Comparison of ENCODE assay signal across 9 mouse cellular contexts in the genomic region with DNA sequence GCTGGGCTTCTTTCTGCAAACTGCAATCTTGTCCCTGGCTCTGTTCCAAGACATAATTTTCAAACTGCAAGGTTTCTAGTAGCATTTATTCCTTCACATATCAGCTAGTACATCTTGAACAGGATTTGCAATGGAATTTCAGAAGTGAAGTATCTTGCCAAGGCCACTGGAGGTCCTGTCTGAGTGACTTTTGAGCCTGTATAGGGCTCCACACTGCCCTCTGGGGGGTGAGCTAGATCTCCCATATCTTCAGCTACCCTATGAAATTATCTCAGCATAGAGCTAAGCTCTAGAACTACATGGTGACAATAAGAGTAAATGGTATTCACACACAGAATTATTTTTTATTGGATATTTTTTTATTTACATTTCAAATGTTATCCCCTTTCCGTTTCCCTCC. TPM values are rescaled to one million over a fixed set of nuclear protein-coding genes. Genes with fewer than 3 reads are reported as not detected.
A peak's percentile ranks its signal among the peaks of the same experiment; 100 is the strongest.
DNase-seq lines count a peak whose midpoint lies in the region; ATAC-seq lines count a peak whose summit lies in the region.
"Had no signal": no experiment of that assay in that cellular context is flagged by ENCODE, and none has a peak within 500 bp of the region (broad histone marks: within the 10 kb centered on the region; RNA-seq: fewer than 3 reads in every experiment).

No protein-coding gene starts in this region.

- ATAC-seq in neural tube, embryonic 15.5 days (ENCODE audit: low FRiP score), result no peak
- no peak for ATAC-seq in midbrain, embryonic 11.5 days (ENCODE audit: low FRiP score)
- no peak for ATAC-seq in forebrain, embryonic 14.5 days

- H3K9me3 ChIP-seq in neural tube, embryonic 15.5 days (replicated peaks), result no peaks in the 10 kb centered on the region
- no peaks in the 10 kb centered on the region for H3K9me3 ChIP-seq in midbrain, embryonic 11.5 days (ENCODE audit: control insufficient read depth, low read length)
- H3K9me3 ChIP-seq in forebrain, embryonic 14.5 days (replicated peaks; ENCODE audit: control insufficient read depth, low read length), result no peaks in the 10 kb centered on the region

- no peak overlapping the region for H3K27ac ChIP-seq in neural tube, embryonic 15.5 days (replicated peaks)
- H3K27ac ChIP-seq in midbrain, embryonic 11.5 days (ENCODE audit: low read depth, low read length), result no peak overlapping the region
- no peak overlapping the region for H3K27ac ChIP-seq in forebrain, embryonic 14.5 days (ENCODE audit: low read depth, low read length)

- no peaks in the 10 kb centered on the region for H3K36me3 ChIP-seq in neural tube, embryonic 15.5 days
- H3K36me3 ChIP-seq in midbrain, embryonic 11.5 days (ENCODE audit: control insufficient read depth, insufficient read depth, low read length), result no peaks in the 10 kb centered on the region
- no peaks in the 10 kb centered on the region for H3K36me3 ChIP-seq in forebrain, embryonic 14.5 days (ENCODE audit: control insufficient read depth, insufficient read depth, low read length)

- no peak overlapping the region for H3K9ac ChIP-seq in neural tube, embryonic 15.5 days (replicated peaks)
- H3K9ac ChIP-seq in midbrain, embryonic 11.5 days (ENCODE audit: low read length), result no peak overlapping the region
- no peak overlapping the region for H3K9ac ChIP-seq in forebrain, embryonic 14.5 days (ENCODE audit: low read length)

- no peak overlapping the region for H3K4me2 ChIP-seq in neural tube, embryonic 15.5 days
- no peak overlapping the region for H3K4me2 ChIP-seq in midbrain, embryonic 11.5 days
- no peak overlapping the region for H3K4me2 ChIP-seq in forebrain, embryonic 14.5 days (ENCODE audit: low read length)

- DNase-seq in kidney, adult 9 months, result peak; percentile 33
- DNase-seq in kidney, adult 11 months, result no peak
- peak; percentile 43 for DNase-seq in MEL-GATA-1-ER (ENCODE audit: extremely low read depth, low read depth)
- peak; percentile 62 for DNase-seq in liver
- DNase-seq in retina, postnatal 1 day, result peak; percentile 6
- no peak for DNase-seq in midbrain, embryonic 11.5 days (ENCODE audit: low spot score, missing footprints)
- DNase-seq in forebrain, embryonic 14.5 days (ENCODE audit: low spot score), result no peak

- 93% methylated on average over 1 of the region's 1 CpGs for WGBS in neural tube, embryonic 15.5 days
- WGBS in midbrain, embryonic 11.5 days, result 90% methylated on average over 1 of the region's 1 CpGs
- 81% methylated on average over 1 of the region's 1 CpGs for WGBS in forebrain, embryonic 14.5 days

- H3K4me1 ChIP-seq in neural tube, embryonic 15.5 days, result no peaks in the 10 kb centered on the region
- H3K4me1 ChIP-seq in midbrain, embryonic 11.5 days (ENCODE audit: control insufficient read depth, insufficient read depth, low read length), result no peaks in the 10 kb centered on the region
- no peaks in the 10 kb centered on the region for H3K4me1 ChIP-seq in forebrain, embryonic 14.5 days (ENCODE audit: control insufficient read depth, insufficient read depth, low read length)

- H3K27me3 ChIP-seq in neural tube, embryonic 15.5 days (replicated peaks), result no peaks in the 10 kb centered on the region
- no peaks in the 10 kb centered on the region for H3K27me3 ChIP-seq in midbrain, embryonic 11.5 days (ENCODE audit: control insufficient read depth, insufficient read depth, low read length)
- H3K27me3 ChIP-seq in forebrain, embryonic 14.5 days (replicated peaks; ENCODE audit: control insufficient read depth, insufficient read depth, low read length), result no peaks in the 10 kb centered on the region

- no peak overlapping the region for H3K4me3 ChIP-seq in neural tube, embryonic 15.5 days (replicated peaks)
- no peak overlapping the region for H3K4me3 ChIP-seq in midbrain, embryonic 11.5 days (ENCODE audit: low read depth, low read length)
- H3K4me3 ChIP-seq in forebrain, embryonic 14.5 days (ENCODE audit: low read depth, low read length), result no peak overlapping the region

RNA-seq across cellular contexts. Expression of gene Ccr5, which starts 2.9 kb away (rescaled TPM):
- polyA plus RNA-seq in neural tube, embryonic 15.5 days (2015; fragmentation: Nextera tagmentation; extraction: Ambion mirVana), result 0.86 and 0.95 TPM in 2 replicates
- polyA plus RNA-seq in midbrain, embryonic 11.5 days (2014; fragmentation: Nextera tagmentation; extraction: Ambion mirVana), result 0.15 and 0.25 TPM in 2 replicates
- 0.68 and 0.74 TPM in 2 replicates for polyA plus RNA-seq in forebrain, embryonic 14.5 days (2014; fragmentation: Nextera tagmentation; extraction: Ambion mirVana)

RNA-seq across cellular contexts. Expression of gene Ccr2, which starts 16.7 kb away (rescaled TPM):
- polyA plus RNA-seq in neural tube, embryonic 15.5 days (2015; fragmentation: Nextera tagmentation; extraction: Ambion mirVana), result 0.28 and 1.9 TPM in 2 replicates
- polyA plus RNA-seq in midbrain, embryonic 11.5 days (2014; fragmentation: Nextera tagmentation; extraction: Ambion mirVana), result 0.33 and 0.37 TPM in 2 replicates
- polyA plus RNA-seq in forebrain, embryonic 14.5 days (2014; fragmentation: Nextera tagmentation; extraction: Ambion mirVana), result 0.12 and 0.22 TPM in 2 replicates
- polyA plus RNA-seq: neural tube, embryonic 14.5 days had no signal

Comparison
In these comparisons a context has a peak if more than half of its experiments do, and no peak if none do; other contexts are left out.
1. DNase-seq: peak in kidney, adult 9 months (single experiment), MEL-GATA-1-ER (single experiment), liver (single experiment) and retina, postnatal 1 day (single experiment); none in kidney, adult 11 months (single experiment), midbrain, embryonic 11.5 days (single experiment) and forebrain, embryonic 14.5 days (single experiment).